Mouse (Mus musculus): ENCODE data around the gene Sema4f.

Gene Sema4f

GRCm38 (mm10) chr6:82871632-82872331 lies 67.8 kb downstream of the Sema4f start:
- DNase-seq (ENCODE audit: low read depth, low spot score), result no peak

GRCm38 (mm10) chr6:82868476-82868875 lies 71.1 kb downstream of the Sema4f start:
- no peak for DNase-seq (ENCODE audit: low read depth, low spot score)

- no peak for DNase-seq (ENCODE audit: low read depth, low spot score)
These were observed 76.1 kb downstream of the Sema4f start for GRCm38 (mm10) chr6:82863380-82863874.

GRCm38 (mm10) chr6:82862475-82862874 lies 77.1 kb downstream of the Sema4f start:
- no peak for DNase-seq (ENCODE audit: low read depth, low spot score)

- peak; percentile 39 for DNase-seq (ENCODE audit: low read depth, low spot score)
These were observed 77.5 kb downstream of the Sema4f start for GRCm38 (mm10) chr6:82862042-82862441.

All from mesoderm, embryonic 11.5 days (tissue).